Mouse (Mus musculus) brain, embryonic 14.5 days (tissue): Measurements from ENCODE around the gene Shb.

Experiments used
- CTCF ChIP-seq: fragments of 200-500 bp; IDR thresholded peaks from 2 replicates; pipeline ENCODE4 v1.5.1; 2012; ENCODE audit warnings: inconsistent platforms, mild to moderate bottlenecking, moderate library complexity, borderline replicate concordance; ENCODE audit not compliant: insufficient read depth, insufficient read length; ENCODE audit errors: extremely low read depth
- POLR2A ChIP-seq: fragments of 200-500 bp; IDR thresholded peaks from 2 replicates; pipeline ENCODE4 v1.6.1; 2012; ENCODE audit warnings: mild to moderate bottlenecking, inconsistent platforms, borderline replicate concordance; ENCODE audit not compliant: poor library complexity, insufficient read depth, insufficient read length, severe bottlenecking; ENCODE audit errors: extremely low read depth

GRCm38 (mm10) chr4:45543481-45544051 is 11.3 kb upstream of the Shb start:
- TF ChIP-seq CTCF (no peak), POLR2A (no peak)
